Mouse (Mus musculus): Measurements from ENCODE around the gene Stac.
A peak's percentile ranks its signal among the peaks of the same experiment; 100 is the strongest.

The Stac gene

DNA sequence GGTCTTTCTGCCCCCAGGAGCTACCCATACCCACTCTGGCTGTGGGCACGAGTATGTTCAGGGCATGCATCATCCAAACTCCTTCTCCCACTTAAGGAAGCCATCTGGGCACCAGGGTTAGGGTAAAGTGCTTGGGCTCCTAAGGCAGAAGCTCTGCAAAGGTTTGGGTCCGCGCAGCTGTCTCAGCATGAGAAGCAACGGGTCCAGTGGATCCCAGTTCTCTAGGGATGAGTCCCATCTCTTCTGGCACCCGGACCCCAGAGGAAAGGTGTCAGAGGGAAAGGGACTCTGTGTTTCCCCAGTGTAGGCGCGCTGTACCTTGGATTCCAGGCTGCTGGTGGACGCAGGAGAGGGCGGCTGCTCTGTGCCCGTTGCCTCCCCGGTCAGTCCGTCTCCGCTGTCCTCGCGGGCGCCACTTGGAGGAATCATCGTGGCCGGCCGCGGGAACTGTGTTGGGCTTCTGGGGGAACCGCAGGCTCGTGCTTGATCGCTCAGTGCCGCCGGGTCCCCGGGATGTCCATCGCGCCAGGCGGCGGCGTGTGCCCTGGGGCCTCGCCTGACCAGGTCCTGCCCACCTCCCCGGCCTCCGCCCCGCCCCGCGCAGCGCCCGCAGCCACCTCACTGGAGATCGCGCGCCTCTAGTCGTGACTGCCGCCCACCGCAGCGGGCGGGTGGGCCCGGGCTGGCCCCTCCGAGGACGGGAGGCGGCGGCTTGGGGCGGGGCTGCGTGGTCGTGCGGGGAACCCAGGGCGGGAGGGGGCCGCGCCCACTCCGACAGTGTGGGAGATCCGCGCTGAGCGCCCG lies at the start of gene Stac:
TSS of gene Stac (minus strand) at position 669 of the 804 bp plus-strand sequence.
- TF ChIP-seq GATA4 (IDR thresholded peaks at IDR 0.05; ENCODE audit: insufficient replicate concordance, low read length) = no peak

DNA sequence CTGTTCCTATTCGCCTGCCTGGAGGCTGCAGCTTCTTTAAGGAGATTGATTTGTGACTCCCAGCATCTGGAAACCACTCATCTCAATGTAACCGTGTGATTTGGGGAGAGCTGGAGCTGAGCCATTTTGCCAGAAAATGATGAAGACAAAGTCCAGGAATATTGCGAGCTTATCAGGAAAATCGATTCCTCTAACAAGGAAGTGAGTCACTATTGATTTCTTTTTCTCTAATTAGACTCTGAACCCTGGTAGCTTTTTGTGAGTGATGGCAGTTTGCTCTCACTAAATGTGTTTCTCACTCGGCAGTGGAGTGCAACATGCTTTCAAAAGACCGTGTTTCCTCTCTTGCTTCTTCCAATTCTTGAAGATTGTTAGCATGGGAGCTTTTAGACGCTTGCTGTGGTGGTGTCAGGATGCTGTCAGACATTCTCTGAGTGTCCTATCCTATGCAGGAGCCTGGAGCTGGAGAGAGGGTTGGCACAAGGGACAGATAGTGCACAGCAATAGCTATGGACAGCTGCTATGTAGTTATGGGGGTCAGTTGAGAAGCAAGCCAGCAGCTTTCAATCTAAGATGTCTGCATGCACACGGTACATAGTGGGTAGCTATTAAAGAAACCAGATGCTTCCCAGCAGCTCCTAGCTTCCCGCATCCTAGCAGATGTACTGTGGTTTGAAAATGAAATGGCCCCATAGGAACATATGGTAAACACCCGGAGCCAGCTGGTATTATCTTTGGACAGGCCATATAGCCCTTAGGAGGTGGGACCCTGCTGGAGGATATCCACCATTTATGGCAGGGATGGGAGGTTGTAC lies 49.5 kb upstream of the Stac start:
- peak; percentile 71; the same call in 1 of the 2 replicates for TF ChIP-seq GATA4 (IDR thresholded peaks at IDR 0.05; ENCODE audit: insufficient replicate concordance, low read length)

DNA sequence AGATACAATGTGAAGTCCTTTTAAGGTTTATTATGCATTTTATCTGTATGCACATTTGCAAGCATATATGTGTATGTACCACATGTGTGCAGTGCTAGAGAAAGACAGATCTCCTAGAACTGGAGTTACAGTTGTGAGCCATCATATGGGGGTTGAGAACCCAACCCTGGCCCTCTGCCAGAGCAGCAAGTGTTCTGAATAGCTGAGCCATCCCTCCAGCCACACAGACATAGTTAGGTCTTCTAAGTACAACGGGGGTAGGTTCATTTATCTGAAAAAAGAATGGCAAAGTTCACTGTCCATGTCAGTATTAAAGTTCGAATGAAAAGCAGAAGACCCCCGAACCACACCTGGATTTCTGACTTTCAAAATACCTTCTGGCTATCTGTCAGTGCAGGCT lies 48.9 kb upstream of the Stac start:
- TF ChIP-seq GATA4 (IDR thresholded peaks at IDR 0.05; ENCODE audit: insufficient replicate concordance, low read length) = no peak

DNA sequence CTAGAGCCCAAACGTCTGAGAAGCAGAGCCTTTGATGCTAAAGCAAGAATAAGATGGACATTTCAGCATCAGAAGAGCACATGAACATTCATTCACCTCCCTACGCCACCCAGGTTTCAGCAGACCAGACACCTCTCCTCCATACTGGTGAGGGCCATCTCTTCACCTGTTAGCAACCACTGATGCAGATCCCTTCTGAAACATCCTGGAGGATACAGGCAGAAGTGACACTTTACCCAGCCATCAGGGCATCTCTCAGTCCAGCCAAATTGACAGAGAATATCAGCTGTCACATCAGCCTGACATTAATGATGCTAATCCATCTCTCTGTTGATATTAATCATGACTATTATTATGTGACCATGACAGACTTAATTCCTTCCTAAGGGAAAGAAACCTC lies 47.6 kb upstream of the Stac start:
- no peak for TF ChIP-seq GATA4 (IDR thresholded peaks at IDR 0.05; ENCODE audit: insufficient replicate concordance, low read length)

DNA sequence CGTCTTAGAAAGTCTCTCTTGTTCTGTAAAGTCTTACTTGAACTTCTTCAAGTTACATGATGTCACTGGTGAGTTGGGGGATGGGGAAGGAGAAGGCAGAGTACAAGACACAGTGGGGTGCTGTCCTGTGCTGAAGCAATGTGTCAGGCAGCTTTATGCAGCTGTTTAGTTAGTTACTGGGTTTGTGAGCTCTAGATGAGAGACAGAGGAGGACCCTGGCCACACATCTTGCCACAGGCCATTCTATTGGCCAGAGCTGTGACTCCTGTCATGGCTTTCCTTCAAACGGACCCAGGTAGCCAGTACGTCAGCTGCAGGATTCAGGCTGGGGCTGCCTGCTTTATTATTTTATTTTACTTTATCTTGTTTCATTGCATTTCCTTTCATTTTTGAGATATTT lies 45.8 kb upstream of the Stac start:
- no peak for TF ChIP-seq GATA4 (IDR thresholded peaks at IDR 0.05; ENCODE audit: insufficient replicate concordance, low read length)

DNA sequence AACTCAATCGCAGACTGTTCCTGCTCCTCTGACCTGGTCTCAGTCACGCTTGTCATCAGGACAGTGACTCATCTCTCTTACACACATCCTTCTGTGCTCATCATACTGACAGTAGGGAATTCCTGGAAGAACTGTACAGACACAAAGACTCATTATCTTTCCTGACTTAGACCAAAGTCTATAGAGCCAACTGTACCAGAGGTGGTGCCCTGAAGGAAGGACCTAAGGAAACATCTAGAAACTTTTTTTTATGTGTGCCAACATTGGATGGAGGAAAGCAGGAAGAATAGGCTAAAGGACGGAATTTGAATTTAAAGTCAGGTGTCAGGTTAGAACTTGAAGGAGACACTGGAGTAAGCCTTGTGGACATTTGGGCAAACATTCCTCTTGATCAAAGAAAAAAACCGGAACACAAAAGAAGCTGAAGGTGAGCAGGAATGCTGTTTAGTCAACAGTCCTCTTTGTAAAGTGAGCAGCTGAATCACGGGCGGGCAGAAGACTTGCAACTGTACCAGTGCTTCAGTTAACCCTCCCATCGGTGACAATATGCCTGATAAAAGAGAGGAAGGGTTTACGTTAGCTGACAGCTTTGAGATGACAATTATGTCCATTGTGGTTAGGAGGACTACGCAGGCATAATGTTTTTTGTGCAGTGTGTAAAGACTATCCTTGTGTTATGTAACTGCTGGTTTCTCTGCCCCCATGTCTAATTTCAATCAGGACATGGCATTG lies 42.0 kb upstream of the Stac start:
- TF ChIP-seq GATA4 (IDR thresholded peaks at IDR 0.05; ENCODE audit: insufficient replicate concordance, low read length) = no peak

DNA sequence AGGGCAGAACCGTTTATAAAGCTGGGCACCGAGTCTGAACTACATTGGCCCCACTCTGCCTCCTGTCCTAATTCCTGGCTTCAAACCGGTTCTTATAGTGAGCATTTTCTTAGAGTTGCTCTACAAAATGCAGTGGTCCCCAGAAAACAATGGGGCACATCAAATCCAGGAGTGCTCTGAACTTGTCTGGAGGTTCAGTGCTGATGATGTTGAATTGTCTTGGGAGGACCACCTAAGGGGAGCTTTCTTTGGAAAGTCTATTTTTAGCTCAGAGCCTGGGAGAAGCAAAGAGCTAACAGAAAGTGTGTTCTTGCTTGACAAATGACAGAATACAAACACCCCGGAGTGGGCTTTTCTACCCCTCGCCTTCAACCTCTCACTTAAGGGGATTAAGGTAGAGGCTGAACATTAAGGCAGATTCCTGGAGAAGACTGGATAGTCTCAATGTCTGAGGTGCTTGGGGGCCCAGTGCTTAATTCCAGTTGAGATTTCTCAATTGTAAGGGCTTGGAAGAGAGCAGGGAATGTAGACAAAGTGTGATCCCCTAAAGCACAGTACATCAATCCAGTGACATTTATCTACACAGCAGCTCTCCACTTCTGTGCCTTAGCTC lies 34.9 kb upstream of the Stac start:
- no peak for TF ChIP-seq GATA4 (IDR thresholded peaks at IDR 0.05; ENCODE audit: insufficient replicate concordance, low read length)

DNA sequence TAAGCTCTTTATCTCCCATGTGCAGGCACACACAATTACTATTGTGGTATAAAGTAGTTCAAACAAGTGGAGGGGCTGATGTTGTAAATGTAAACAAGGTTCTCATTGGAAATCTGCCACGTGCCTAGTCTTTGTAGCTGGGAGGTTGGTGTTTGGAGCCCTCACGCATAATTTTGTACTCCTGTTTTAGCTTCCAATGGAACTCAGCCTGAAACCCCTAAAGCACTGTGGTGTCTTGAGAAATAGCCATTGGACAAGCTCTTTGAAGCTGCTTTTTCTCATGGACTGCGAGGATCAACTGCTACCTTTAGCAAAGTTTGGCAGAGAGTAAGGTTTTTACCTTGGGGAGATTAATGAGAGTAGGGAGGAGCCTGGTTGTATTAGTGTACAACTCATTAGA lies 24.3 kb upstream of the Stac start:
- TF ChIP-seq GATA4 (IDR thresholded peaks at IDR 0.05; ENCODE audit: insufficient replicate concordance, low read length) = no peak

DNA sequence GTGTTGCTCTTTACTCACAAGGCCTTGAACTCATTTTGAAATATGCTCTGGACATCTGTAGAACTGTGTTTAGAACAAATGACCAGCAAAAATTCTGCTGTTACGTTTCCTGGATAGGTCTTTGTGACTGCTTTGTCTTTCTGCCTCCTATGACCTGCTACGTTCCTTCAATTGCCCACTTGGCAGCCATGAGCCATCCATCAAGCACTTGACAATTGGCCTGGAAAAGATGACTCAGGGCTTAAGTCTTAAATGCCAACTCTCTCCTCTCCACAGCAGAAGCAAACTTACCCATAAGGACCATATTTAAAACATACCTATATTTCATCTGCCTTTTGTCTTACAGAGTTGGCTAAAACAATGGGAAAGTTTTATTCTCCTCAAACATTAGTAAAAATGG lies 10.0 kb upstream of the Stac start:
- TF ChIP-seq GATA4 (IDR thresholded peaks at IDR 0.05; ENCODE audit: insufficient replicate concordance, low read length) = no peak

DNA sequence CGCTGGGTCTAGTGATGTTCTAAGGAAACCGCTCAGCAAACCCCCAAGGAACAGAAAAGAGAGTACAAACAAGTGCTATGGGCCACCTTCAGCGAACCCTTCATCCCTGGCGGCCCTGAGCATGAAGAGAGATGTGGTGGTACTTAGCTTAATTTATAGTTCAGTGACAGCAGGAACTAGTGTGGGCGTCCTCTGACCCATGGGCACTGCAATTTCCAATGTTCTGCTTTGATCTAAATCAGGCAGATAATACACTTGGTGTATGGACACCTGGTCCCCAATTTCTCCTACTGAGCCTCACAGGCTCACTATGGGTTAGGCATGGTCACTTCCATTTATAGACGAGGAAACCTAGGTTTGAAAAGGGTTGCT lies 322 bp upstream of the Stac start:
- TF ChIP-seq GATA4 (IDR thresholded peaks at IDR 0.05; ENCODE audit: insufficient replicate concordance, low read length) = no peak

DNA sequence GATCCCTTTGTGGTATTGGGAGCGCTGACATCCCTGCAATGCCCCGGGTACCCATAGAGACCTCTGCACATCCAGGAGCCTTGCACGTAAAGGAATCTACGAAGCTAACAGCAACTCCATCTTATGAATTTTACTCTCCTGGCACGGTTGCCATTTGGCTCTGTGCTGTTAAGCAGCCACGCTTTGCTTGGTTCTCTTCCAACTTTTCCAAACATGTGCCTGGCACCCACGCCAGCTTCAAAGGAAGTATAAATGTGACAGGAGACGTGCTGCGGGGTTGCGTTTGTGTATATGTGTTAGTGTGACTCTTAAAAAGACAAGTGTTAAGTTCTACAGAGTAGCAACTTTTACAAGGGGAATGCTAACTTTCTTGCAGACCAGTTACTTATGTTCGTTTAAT lies 1.0 kb downstream of the Stac start:
- no peak for TF ChIP-seq GATA4 (IDR thresholded peaks at IDR 0.05; ENCODE audit: insufficient replicate concordance, low read length)

DNA sequence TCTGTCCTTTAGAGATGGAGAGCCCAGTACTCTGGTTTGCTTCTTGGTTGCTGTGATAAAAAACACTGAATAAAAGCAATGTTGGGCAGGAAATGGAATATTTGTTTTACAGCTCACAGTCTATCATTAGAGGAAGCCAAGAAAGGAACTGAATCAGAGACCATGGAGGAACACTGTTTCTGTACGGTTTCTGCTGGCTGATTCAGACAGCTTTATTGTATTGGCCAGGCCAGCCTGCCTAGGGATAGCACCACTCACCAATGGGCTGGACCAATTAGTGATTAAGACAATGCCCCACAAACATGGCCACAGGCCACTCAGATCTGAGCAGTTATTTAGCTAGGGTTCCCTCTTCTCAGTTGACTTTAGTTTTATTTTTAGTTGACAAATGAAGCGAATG lies 6.0 kb downstream of the Stac start:
- TF ChIP-seq GATA4 (IDR thresholded peaks at IDR 0.05; ENCODE audit: insufficient replicate concordance, low read length) = no peak

DNA sequence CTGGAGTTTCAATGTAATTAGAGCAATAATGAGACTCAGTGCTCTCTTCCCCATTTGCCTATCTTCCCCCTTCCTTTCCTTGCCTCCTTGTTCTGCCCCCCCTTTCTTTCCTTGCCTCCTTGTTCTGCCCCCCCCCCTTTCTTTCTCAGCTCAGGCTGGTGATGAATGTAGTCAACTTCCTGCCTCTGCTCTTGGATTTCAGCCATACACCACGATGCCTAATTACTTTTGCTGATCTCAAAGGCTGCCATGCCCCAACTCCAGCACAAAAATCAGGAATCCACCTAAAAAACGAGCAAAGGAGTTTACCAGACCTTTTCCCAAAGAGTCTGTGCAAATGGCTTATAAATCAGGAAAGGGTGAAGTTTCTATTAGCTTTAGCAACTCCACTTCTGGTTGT lies 10.6 kb downstream of the Stac start:
- TF ChIP-seq GATA4 (IDR thresholded peaks at IDR 0.05; ENCODE audit: insufficient replicate concordance, low read length) = no peak

DNA sequence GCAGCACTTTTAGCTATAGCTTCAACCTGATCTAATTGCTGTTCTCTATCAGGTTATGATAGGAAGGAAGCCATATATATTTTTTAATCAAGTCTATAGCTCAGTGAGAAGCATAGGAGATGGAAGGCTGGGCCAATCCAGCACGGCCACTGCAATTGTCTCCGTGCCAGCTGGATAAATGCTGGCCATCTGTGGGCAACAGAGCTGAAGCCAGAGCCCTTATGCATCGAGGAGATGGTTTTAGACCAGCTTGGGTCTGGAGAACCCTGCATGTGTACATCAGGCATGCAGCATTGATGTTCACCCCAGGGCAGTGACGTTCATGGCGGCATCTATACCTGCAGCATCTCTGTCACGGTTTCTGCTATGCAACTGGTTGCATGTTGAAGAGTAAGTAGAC lies 20.3 kb downstream of the Stac start:
- no peak for TF ChIP-seq GATA4 (IDR thresholded peaks at IDR 0.05; ENCODE audit: insufficient replicate concordance, low read length)

DNA sequence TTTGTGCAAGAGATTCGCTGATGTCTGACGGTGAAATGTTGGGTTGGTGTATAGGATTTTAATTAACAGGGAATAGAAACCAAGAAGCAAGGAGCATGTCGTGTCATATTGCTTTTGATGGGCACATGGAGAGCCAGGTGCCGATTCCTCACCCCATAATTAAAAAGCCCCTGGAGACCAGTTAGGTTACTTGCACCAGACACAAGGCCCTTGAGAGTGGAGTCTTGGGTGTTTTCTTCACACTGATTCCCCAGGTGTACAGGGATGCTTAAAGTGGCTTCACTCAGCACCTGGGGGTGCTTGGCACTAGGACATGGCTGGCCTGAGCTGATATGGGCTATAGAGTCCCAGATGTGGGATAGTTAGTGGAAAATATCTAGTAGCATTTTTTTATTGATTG lies 35.1 kb downstream of the Stac start:
- TF ChIP-seq GATA4 (IDR thresholded peaks at IDR 0.05; ENCODE audit: insufficient replicate concordance, low read length) = no peak
